Mouse (Mus musculus): Measurements from ENCODE around the gene Abhd4.

DNA sequence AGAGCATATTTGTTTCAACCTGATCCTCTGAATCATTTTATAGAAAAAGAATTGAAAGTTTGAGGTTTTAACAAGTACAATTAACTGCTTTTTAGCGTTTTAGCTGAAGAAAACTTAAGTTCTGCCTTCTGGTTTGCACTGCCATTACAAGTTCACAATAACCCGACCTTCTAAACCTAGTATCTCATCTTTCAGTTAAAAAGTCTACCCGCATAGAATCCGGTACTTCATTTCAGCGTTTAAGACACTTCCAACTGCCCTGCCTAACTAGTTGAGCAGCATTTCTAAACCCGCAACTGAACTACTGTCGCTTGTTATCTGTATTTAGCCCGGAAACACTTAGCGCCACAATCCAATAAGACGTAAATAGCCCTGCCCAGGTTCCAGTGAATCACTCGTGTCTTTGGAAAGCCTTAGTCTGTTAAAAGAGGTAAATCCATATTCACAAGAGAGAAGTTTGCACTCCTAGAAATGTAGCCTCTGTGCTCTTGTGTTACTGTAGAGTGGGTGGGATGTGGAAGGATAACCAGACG is 748 bp downstream of the Abhd4 start:
- no peak for TF ChIP-seq CTCF (IDR thresholded peaks at IDR 0.05)
- no peak for TF ChIP-seq EP300 (IDR thresholded peaks at IDR 0.05)
